Mouse (Mus musculus): Measurements from ENCODE around the gene Prm2. TPM values are rescaled to one million over a fixed set of nuclear protein-coding genes. Genes with fewer than 3 reads are reported as not detected.
"Not testable (repeated sequence)": the region's sequence is repeated elsewhere in the genome, so short reads cannot be mapped to it uniquely, and the experiment has no call there.

The Prm2 gene
- polyA plus RNA-seq, 1 experiment = not detected

- WGBS = 90% methylated on average over 3 of the region's 3 CpGs
- TF ChIP-seq POLR2A (IDR thresholded peaks at IDR 0.05; ENCODE audit: insufficient read depth, low read depth, low read length) (no peak), CTCF (IDR thresholded peaks at IDR 0.05; ENCODE audit: insufficient read depth, low read depth, low read length) (no peak)
- Histone ChIP-seq H3K4me1 (ENCODE audit: control insufficient read depth, insufficient read depth, low read length) (no peaks in the 10 kb centered on the region), H3K4me3 (ENCODE audit: insufficient read depth, low read depth, low read length) (no peak overlapping the region), H3K27ac (ENCODE audit: insufficient read depth, low read depth, low read length) (no peak overlapping the region)
Measured at GRCm38 (mm10) chr16:10819966-10820365, 24.0 kb upstream of the Prm2 start.

DNA sequence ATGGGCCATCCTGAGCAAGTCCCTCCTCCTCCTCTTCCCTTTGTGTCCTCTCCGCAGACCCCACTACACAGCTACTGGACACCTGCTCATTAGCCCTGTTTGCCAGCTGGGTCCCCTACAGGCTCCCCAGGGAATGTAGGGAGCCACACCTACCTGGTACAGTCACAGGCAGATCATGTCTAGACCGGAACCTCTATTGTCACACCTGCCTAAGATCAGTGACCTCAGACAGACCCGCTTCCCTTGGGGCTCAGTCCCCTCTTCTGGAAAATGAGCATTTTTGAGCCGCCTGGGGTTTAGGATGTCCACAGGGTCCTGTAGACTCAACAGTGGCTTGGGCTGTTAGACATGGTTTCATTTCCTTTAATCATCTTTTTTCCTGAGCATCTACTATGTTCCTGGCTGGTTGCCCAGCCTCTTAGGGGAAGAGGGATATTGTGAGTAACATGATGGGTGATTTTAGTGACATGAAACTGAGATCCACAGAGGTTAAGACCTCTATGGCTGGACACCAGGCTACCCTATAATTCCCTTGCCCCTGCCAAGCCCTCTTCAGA, 22.7 kb upstream of the Prm2 start:
- Histone ChIP-seq H3K27ac (ENCODE audit: insufficient read depth, low read depth, low read length) (no peak overlapping the region), H3K4me1 (ENCODE audit: control insufficient read depth, insufficient read depth, low read length) (no peaks in the 10 kb centered on the region), H3K4me3 (ENCODE audit: insufficient read depth, low read depth, low read length) (no peak overlapping the region)
- WGBS = 85% methylated on average over 4 of the region's 4 CpGs
- TF ChIP-seq POLR2A (IDR thresholded peaks at IDR 0.05; ENCODE audit: insufficient read depth, low read depth, low read length) (no peak), CTCF (IDR thresholded peaks at IDR 0.05; ENCODE audit: insufficient read depth, low read depth, low read length) (no peak)

- H3K4me3 ChIP-seq (ENCODE audit: insufficient read depth, low read depth, low read length) = no peak overlapping the region
- 98% methylated on average over 4 of the region's 4 CpGs for whole genome bisulfite sequencing
- no peak for TF ChIP-seq POLR2A (IDR thresholded peaks at IDR 0.05; ENCODE audit: insufficient read depth, low read depth, low read length)
- TF ChIP-seq CTCF (IDR thresholded peaks at IDR 0.05; ENCODE audit: insufficient read depth, low read depth, low read length) = no peak
Measured at GRCm38 (mm10) chr16:10814864-10815263, 18.9 kb upstream of the Prm2 start.

GRCm38 (mm10) chr16:10813726-10814125, 17.8 kb upstream of the Prm2 start:
- Histone ChIP-seq H3K4me3 (ENCODE audit: insufficient read depth, low read depth, low read length) (no peak overlapping the region), H3K4me1 (ENCODE audit: control insufficient read depth, insufficient read depth, low read length) (no peaks in the 10 kb centered on the region), H3K27ac (ENCODE audit: insufficient read depth, low read depth, low read length) (no peak overlapping the region)
- 84% methylated on average over 4 of the region's 4 CpGs for WGBS
- TF ChIP-seq CTCF (IDR thresholded peaks at IDR 0.05; ENCODE audit: insufficient read depth, low read depth, low read length) (no peak), POLR2A (IDR thresholded peaks at IDR 0.05; ENCODE audit: insufficient read depth, low read depth, low read length) (no peak)

More at GRCm38 (mm10) chr16:10814864-10815263, 18.9 kb upstream of the Prm2 start:
- H3K4me1 ChIP-seq (ENCODE audit: control insufficient read depth, insufficient read depth, low read length) = no peaks in the 10 kb centered on the region
- H3K27ac ChIP-seq (ENCODE audit: insufficient read depth, low read depth, low read length) = no peak overlapping the region

DNA sequence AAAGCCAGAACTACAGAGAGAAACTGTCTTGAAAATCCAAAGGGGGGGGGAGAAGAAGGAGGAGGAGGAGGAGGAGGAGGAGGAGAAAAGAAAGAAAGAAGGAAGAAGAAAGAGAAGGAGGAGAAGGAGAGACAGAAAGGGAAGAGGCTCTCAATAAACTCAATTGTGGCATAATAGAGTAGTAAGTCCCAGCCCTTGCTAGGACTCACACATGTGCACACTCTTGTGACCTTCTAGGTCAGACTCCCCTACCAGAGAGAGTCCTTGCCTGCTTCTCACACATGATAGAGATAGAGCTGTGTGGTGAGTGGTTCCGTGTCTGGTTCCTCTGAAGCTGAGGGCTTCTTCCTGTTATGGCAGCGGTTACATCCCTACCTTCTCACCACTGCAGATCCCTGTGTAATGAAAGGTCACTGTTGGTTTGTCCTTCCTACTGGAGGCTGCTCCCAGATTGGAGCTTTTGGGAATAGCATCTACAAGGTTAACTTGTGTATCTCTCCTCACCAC, 17.0 kb upstream of the Prm2 start, which contains the start of gene Gm11172:
TSS of gene Gm11172 (plus strand) at position 51 of the 507 bp plus-strand sequence.
- Histone ChIP-seq H3K4me3 (ENCODE audit: insufficient read depth, low read depth, low read length) (no peak within 1 kb of the TSS), H3K4me1 (ENCODE audit: control insufficient read depth, insufficient read depth, low read length) (no peaks in the 10 kb centered on the region), H3K27ac (ENCODE audit: insufficient read depth, low read depth, low read length) (no peak within 1 kb of the TSS)
- 89% methylated on average over 2 of the region's 2 CpGs for WGBS
- TF ChIP-seq CTCF (IDR thresholded peaks at IDR 0.05; ENCODE audit: insufficient read depth, low read depth, low read length) = no peak
- no peak for TF ChIP-seq POLR2A (IDR thresholded peaks at IDR 0.05; ENCODE audit: insufficient read depth, low read depth, low read length)

DNA sequence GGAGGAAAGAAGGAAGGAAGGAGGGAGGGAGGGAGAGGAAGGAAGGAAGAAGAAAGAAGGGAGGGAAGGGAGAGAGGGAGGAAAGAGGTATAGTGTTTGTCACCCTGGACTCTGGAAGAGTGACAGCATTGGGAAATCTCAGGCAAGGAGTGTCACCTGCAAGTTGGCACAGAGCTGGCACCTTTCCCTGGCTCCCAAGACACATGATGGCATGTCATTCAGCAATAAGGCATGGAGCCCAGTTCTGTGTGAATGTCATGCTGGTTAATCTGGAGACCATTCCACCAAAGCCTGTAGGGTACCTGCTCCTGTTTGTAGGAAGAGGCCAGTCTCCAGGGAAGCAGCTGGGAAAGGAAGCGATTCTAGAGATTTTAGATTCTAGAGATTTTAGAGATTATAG, 14.4 kb upstream of the Prm2 start:
- no peak overlapping the region for H3K27ac ChIP-seq (ENCODE audit: insufficient read depth, low read depth, low read length)
- TF ChIP-seq POLR2A (IDR thresholded peaks at IDR 0.05; ENCODE audit: insufficient read depth, low read depth, low read length) (no peak), CTCF (IDR thresholded peaks at IDR 0.05; ENCODE audit: insufficient read depth, low read depth, low read length) (no peak)
- H3K4me1 ChIP-seq (ENCODE audit: control insufficient read depth, insufficient read depth, low read length) = no peaks in the 10 kb centered on the region
- H3K4me3 ChIP-seq (ENCODE audit: insufficient read depth, low read depth, low read length) = no peak overlapping the region
- 96% methylated on average over 1 of the region's 1 CpGs for WGBS

- no peak for TF ChIP-seq CTCF (IDR thresholded peaks at IDR 0.05; ENCODE audit: insufficient read depth, low read depth, low read length)
- TF ChIP-seq POLR2A (IDR thresholded peaks at IDR 0.05; ENCODE audit: insufficient read depth, low read depth, low read length) = no peak
- 79% methylated on average over 10 of the region's 10 CpGs for WGBS
Measured at GRCm38 (mm10) chr16:10805789-10806527, 10.0 kb upstream of the Prm2 start, which contains the start of gene Prm1. Prm1 (minus strand) TSS chr16:10805839.

DNA sequence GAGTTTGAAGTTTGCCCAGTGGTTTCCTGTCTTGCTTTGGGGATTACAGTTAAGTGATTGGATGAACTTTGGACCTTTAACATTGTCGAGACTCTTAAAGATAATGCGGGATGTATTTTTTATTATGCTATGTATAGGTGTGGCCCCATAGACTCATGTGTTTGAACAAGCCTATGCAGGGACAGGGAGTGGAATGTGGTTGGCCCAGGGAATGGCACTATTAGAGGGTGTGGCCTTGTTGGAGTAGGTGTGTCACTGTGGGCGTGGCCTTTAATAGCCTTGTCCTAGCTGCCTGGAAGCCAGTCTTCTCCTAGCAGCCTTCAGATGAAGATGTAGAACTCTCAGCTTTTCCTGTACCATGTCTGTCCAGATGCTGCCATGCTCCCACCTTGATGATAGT, 6.5 kb upstream of the Prm2 start:
- not testable (repeated sequence) for H3K4me3 ChIP-seq (ENCODE audit: insufficient read depth, low read depth, low read length); H3K27ac ChIP-seq (ENCODE audit: insufficient read depth, low read depth, low read length); H3K4me1 ChIP-seq (ENCODE audit: control insufficient read depth, insufficient read depth, low read length)
- WGBS = 91% methylated on average over 3 of the region's 3 CpGs

More at GRCm38 (mm10) chr16:10805789-10806527, 10.0 kb upstream of the Prm2 start, which contains the start of gene Prm1:
- Histone ChIP-seq H3K4me3 (ENCODE audit: insufficient read depth, low read depth, low read length) (no peak within 1 kb of the TSS), H3K4me1 (ENCODE audit: control insufficient read depth, insufficient read depth, low read length) (no peaks in the 10 kb centered on the region), H3K27ac (ENCODE audit: insufficient read depth, low read depth, low read length) (no peak within 1 kb of the TSS)

GRCm38 (mm10) chr16:10790702-10791101, 5.2 kb downstream of the Prm2 start, which contains the start of gene Prm3:
Prm3 (minus strand) TSS chr16:10790914.
- H3K4me3 ChIP-seq (ENCODE audit: insufficient read depth, low read depth, low read length) = no peak within 1 kb of the TSS
- no peak for TF ChIP-seq POLR2A (IDR thresholded peaks at IDR 0.05; ENCODE audit: insufficient read depth, low read depth, low read length)
- H3K4me1 ChIP-seq (ENCODE audit: control insufficient read depth, insufficient read depth, low read length) = peaks cover 6% of the 10 kb centered on the region
- WGBS = 80% methylated on average over 9 of the region's 9 CpGs
- H3K27ac ChIP-seq (ENCODE audit: insufficient read depth, low read depth, low read length) = no peak within 1 kb of the TSS
